Mouse (Mus musculus) gastrocnemius, postnatal 36 days (tissue): ENCODE data around the gene Aldh3b2. TPM values are rescaled to one million over a fixed set of nuclear protein-coding genes. Genes with fewer than 3 reads are reported as not detected.

Experiments used
- DNase-seq, 2 experiments: peaks; one replicate each; pipeline ENCODE4 v3.0.0; 2022
- intact Hi-C: fragments of 180-260 bp; cut with DNase I; formaldehyde crosslinking; loops from one replicate; pipeline ENCODE4 v1.15.1; 2025
- total RNA-seq, 2 experiments: library from RNA; stranded (reverse); gene quantifications; 2 replicates each; pipeline ENCODE4 v1.2.3; 2021

Aldh3b2 gene
- total RNA-seq, 2 experiments from 2014 or later: 0.20 to 0.23 TPM

DNA sequence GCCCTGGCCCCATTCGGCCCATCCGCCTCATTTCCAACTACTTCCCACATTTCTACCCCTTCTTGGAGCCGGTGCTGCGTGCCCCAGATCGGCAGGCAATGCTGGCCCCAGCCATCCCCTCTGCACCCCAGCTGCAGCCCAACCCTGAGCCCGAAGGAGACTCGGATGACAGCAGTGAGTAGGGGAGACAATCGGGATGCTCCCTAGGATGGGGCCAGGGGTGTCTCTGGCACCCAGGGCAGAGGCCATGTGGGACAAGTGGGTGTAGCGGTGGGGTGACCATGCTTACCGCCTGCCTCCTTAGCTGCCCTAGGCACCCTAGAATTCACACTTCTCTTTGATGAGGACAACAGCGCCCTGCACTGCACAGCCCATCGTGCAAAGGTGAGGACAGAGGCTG, 31.5 kb downstream of the Aldh3b2 start:
- DNase-seq: no peak
- intact Hi-C loops: no loop called here

DNA sequence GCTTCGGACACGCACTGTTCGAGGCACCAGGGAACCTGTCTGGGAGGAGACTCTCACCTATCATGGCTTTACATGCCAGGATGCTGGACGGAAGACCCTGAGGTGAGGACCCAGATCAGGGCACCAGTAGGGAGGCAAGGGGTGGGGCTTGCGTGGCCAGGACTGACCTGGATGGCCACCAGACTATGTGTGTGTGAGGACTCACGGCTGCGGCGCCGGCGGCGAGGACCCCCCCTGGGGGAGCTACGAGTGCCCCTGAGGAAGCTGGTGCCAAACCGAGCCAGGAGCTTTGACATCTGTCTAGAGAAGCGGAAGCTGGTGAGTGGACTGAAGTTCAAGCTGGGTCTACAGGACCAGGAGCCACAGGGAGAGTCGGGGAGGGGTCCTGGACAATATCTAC, 32.2 kb downstream of the Aldh3b2 start:
- peak in 1 of 2 experiments; percentile 13 for DNase-seq
- intact Hi-C loops: no loop called here

DNA sequence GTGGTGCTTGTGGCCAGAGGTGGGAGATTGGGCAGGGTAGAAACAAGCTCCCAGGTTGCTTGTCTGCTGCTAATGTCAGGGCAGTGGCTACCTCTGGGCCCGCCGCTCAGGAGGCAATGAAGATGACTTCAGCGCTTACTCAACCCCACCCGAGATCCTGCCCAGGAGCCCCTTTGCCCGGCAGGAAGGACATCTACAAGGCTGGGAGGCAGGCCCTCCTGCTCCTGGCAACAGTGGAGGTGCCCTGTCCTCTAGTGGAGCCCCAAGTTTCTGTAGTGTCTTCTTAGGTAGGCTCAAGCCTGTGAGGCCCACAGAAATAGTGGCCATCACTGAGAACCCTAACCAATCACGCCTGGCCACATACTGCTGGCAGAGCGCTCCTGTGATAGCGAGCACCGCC, 33.0 kb downstream of the Aldh3b2 start:
- intact Hi-C loops: no loop called here
- no peak for DNase-seq

DNA sequence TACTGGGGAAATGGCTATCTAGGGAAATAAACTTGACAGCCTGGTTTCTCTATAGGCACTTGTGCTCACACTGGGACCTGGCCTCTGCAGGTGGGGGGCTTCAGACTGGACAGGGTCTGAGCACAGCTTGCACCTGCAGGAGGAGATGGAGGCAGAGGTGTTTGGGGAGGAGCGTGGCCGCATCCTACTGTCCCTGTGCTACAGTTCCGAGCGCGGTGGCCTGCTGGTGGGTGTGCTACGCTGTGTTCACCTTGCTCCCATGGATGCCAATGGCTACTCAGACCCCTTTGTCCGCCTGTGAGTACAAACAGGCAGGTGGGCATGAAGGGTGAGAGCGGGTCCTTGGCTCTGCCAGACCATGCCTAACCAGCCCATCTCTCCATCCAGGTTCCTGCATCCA, 33.8 kb downstream of the Aldh3b2 start:
- no peak for DNase-seq
- intact Hi-C loops: no loop called here

DNA sequence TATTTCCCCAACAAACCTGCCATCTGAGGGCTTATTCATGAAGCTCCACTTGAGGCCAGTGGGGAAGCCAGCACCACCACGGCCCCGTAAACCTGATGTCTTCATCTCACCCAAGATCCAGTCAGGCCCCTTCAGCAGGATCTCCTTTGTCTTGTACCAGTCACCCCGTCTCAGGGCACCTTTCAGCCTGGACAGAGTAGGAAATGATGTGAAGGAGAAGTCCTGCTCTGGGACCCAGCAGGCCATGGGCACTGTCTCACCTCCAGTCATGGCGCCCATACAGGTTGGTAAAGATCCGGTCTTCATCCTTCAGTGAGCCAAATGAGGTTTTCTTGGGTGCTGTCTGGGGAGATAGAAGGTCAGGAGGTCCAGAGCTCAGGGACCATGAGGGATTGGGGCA, 39.0 kb downstream of the Aldh3b2 start:
- DNase-seq: no peak
- intact Hi-C loops: loop anchor here (10.0 kb wide), 1 partner anchor 214 kb away; no protein-coding TSS in a partner anchor

DNA sequence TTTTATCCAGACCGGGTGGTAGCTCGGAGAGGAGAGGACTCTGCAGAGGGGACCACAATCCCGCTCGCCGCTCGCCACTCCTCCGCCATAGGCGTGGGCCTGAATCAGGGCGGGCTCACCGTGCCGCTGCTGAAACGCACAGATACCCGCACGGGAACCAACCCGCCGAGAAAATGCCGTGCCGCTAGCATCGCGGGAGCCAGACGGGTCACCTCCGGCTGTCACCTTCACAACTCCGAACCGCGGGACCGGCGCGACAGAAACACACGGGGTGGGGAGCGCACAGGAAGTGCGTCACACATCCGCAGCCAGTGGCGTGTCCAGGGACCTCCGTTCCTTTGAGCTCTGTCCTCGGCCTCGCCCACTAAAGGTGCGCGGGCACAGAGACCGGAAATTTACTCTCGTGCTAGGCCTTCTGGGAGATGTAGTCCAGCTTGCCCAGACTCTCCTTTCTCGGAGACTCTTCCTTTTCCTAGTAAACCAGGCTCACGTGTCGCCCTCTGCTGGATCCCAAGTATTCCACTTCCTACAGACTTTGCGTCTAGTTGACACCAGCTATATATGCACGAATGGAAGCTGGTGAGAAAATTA, 40.4 kb downstream of the Aldh3b2 start, which contains the start of gene Ndufv1:
TSS of gene Ndufv1 (minus strand) at position 375 of the 591 bp plus-strand sequence.
- peak; percentile 89 to 92 for DNase-seq
- intact Hi-C loops: loop anchor here (1.0 to 10.0 kb wide), 2 partner anchors 65 to 212 kb away; no protein-coding TSS in a partner anchor

DNA sequence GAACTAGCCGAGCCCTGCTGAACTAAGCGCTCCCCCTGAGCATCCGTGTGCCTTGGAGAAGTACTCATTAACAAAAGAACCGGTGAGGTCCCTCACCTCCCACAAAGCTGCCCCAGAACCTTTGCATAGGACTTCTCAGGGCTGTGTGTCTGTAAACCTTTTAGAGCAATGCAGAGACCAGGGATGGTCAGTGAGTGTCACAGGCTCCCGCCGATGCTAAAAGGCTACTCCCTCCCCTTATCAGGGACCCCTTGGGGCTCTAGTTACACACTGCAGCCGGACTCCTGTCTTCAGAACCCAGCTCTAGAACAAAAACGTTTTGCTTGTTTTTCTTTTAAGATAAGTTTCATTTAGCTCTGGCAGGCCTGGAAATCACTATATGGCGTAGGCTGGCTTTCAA, 40.9 kb downstream of the Aldh3b2 start:
- intact Hi-C loops: loop anchor here (1.0 to 10.0 kb wide), 2 partner anchors 66 to 212 kb away; no protein-coding TSS in a partner anchor
- no peak for DNase-seq

DNA sequence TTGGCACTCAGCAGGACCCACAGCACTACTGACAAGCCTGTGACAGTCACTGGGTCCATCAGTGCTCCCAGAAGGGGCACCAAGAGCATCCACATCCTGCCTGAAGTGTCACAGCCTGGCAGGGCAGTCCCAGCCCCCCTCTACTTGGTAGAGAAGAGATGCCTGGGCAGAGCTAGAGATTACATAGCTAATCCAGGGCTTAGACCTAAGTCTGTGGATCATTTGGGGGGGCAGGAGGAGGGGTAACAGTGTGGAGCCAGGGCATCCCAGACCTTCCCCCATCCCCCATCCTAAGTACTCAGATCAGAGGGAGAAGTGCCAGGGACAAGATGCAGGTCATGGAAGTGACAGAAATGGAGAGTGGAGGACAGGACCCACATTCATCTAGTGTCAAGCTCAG, 42.7 kb downstream of the Aldh3b2 start:
- DNase-seq: no peak
- intact Hi-C loops: loop anchor here (10.0 kb wide), 1 partner anchor 210 kb away; no protein-coding TSS in a partner anchor

DNA sequence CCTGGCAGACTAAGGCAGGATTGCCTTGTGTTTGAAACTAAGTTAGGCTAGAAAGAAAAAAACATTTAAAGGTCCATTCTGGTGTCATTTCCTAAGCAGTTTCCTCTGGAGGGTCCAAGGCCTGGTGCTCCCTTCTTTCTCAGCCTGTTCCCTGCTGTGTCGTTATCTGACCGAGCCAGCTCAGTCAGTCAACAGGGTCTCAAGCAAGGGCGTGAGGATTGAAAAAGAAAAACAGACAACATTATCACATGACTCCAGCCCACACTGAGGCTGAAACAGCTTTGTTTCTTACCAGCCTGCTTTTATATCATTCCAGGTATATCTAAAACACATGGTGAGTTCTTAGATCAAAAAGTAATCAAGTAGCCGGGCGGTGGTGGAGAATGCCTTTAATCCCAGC, 43.5 kb downstream of the Aldh3b2 start:
- intact Hi-C loops: loop anchor here (10.0 kb wide), 1 partner anchor 209 kb away; no protein-coding TSS in a partner anchor

DNA sequence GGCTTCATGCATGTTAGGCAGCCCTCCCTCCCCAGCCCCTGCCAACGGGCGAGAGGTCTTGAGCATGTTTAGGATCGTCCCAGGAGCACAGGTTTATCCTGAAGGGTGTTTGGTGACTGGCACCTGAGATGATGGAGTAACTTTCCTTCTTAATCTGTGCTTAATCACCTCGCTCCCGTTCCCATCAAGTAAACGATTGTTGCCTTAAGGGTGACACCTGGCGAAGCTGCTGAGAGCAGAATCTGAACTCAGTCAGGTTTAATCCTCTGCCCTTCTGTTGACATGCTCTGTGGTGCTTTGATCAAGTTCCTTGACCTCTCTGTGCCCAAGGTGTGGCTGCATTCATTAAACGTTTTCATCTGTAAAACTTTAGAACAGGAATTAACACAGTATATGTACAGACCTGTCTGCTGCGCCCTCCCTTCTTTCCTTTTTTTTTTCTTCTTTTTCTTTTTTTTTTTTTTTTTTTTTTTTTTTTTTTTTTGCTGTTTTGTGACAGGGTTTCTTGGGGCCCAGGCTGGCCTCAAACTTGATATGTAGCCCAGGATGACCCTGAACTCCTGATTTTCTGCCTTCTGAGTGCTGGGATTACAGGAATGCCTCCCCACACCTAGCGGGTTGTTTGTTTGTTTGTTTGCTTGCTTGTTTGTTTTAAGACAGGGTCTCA, 45.9 kb downstream of the Aldh3b2 start:
- intact Hi-C loops: loop anchor here (10.0 kb wide), 1 partner anchor 207 kb away; no protein-coding TSS in a partner anchor
- no peak for DNase-seq

More for the DNA sequence above, 43.5 kb downstream of the Aldh3b2 start:
- no peak for DNase-seq

DNA sequence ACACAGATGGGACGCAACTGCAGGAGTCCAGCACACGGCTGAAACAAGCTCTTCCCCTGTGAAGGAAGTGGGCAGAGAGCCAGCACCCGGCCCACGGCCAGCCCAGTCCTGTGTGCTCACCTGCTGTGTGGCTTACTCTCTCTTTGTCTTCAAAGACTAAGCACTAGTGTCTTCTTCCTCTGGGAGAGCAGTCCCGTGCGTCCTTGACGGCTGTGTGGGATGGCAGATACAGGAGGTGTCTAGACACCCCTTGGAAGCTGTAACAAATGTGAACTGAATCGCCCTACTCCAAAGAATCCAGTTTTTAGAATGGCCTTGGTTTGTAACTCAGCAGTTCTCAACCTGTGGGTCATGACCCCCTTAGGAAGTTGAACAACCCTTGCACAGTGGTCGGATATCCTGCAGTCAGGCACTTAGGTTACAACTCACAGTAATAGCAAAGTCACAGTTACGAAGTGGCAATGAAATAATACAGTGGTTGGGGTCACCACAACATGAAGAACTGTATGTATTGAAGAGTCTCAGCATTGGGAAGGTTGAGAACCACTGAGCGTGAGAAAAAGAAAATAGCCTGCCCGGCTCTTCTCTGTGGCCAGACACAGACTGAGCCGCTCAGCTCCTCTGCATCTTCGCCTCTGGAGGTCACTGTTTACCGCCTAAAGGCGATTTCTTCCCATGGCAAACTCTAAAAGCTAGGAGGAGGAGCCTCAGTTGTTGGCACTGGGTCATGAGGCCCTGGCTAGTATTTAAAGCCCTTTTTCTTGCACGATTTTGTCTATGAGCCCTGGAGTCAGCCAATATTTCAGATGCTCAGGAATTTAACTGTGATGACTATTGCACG, 46.8 kb downstream of the Aldh3b2 start:
- DNase-seq: peak; percentile 64 to 81
- intact Hi-C loops: loop anchor here (10.0 kb wide), 1 partner anchor 206 kb away; no protein-coding TSS in a partner anchor

DNA sequence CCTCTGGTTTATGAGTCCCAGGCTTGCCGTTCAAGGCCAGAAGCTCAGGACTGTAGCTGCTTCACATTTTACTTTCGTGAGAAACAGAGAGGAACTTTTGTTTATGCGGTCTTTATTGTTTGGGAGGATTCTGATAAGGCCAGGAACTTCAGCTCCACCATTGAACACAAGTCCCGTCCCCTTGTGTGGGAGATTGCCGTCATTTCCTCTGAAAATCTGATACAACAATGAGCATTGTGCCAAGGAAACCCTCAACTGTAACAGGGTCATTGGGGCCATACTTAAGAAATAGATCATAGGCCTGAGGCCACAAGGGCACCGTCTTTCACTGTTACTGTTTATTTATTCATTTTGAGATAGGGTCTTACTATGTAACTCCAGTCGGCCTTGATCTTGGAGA, 51.1 kb downstream of the Aldh3b2 start:
- DNase-seq: no peak
- intact Hi-C loops: no loop called here

DNA sequence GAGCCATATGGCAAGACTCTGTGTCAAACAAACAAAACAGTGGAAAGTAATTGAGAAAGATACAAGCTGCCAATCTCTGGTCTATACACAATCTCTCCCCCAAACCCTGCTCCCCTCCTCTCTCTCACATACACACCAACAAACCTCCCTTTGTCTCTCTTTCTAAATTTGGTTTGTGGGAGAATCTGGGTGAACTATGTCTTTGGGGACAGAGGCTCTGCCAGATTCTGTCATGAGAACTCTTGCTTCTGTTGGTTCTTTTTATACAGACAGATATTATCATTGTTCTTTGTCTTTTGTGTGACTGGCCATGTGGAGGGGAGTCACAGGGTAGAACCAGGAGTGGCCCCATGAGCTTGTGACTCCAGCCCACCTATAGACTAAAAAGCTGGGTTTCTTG, 55.4 kb downstream of the Aldh3b2 start:
- intact Hi-C loops: no loop called here
- DNase-seq: no peak

Other genes starting within 250 kb of the Aldh3b2 start
- 10 to 100 TPM; 20.8 to 22.5 TPM for gene Kmt5b, start 204.9 kb upstream of the Aldh3b2 start, total RNA-seq
- gene Chka, start 120.6 kb upstream of the Aldh3b2 start, total RNA-seq: 1 to 10 TPM; 1.4 to 2.4 TPM
- gene Tcirg1, start 65.2 kb upstream of the Aldh3b2 start, total RNA-seq: 1 to 10 TPM; 4.8 to 5.9 TPM
- gene Ndufs8, start 59.6 kb upstream of the Aldh3b2 start, total RNA-seq: 100 to 1,000 TPM; 242 to 273 TPM
- gene Aldh3b1, start 42.5 kb upstream of the Aldh3b2 start, total RNA-seq: 1 to 10 TPM in 1 of 2 experiments, under 1 TPM in 1; 0.92 to 1.6 TPM
- 1 to 10 TPM; 5.1 to 7.7 TPM for gene Unc93b1, start 37.1 kb upstream of the Aldh3b2 start, total RNA-seq
- gene Aldh3b3, start 13.7 kb upstream of the Aldh3b2 start, total RNA-seq: not detected
- 1 to 10 TPM; 2.0 to 3.2 TPM for gene Acy3, start 14.2 kb downstream of the Aldh3b2 start, total RNA-seq
- not detected for gene Tbx10, start 20.4 kb downstream of the Aldh3b2 start, total RNA-seq
- 10 to 100 TPM; 22.5 to 23.0 TPM for gene Nudt8, start 28.3 kb downstream of the Aldh3b2 start, total RNA-seq
- gene Gm49405, start 28.3 kb downstream of the Aldh3b2 start, total RNA-seq: under 1 TPM; 0.13 to 0.20 TPM
- gene Doc2g, start 31.0 kb downstream of the Aldh3b2 start, total RNA-seq: under 1 TPM; 0.79 to 0.82 TPM
- gene Ndufv1, start 40.5 kb downstream of the Aldh3b2 start, total RNA-seq: 100 to 1,000 TPM; 417 to 445 TPM
- 100 to 1,000 TPM; 344 to 368 TPM for gene Gstp1, start 65.7 kb downstream of the Aldh3b2 start, total RNA-seq
- 100 to 1,000 TPM; 148 to 162 TPM for gene Gstp2, start 73.7 kb downstream of the Aldh3b2 start, total RNA-seq
- not detected for gene Gstp3, start 87.2 kb downstream of the Aldh3b2 start, total RNA-seq
- gene Cabp2, start 109.2 kb downstream of the Aldh3b2 start, total RNA-seq: not detected
- 10 to 100 TPM; 20.0 to 22.3 TPM for gene Cdk2ap2, start 124.9 kb downstream of the Aldh3b2 start, total RNA-seq
- 1 to 10 TPM; 3.8 to 4.0 TPM for gene Pitpnm1, start 127.7 kb downstream of the Aldh3b2 start, total RNA-seq
- 10 to 100 TPM; 58.2 to 68.0 TPM for gene Aip, start 153.5 kb downstream of the Aldh3b2 start, total RNA-seq
- gene Gpr152, start 167.5 kb downstream of the Aldh3b2 start, total RNA-seq: not detected
- not detected for gene Cabp4, start 171.7 kb downstream of the Aldh3b2 start, total RNA-seq
- gene Coro1b, start 176.3 kb downstream of the Aldh3b2 start, total RNA-seq: 10 to 100 TPM; 13.9 to 15.3 TPM
- gene Ptprcap, start 181.3 kb downstream of the Aldh3b2 start, total RNA-seq: 1 to 10 TPM in 1 of 2 experiments, under 1 TPM in 1; 0.86 to 1.8 TPM
- 10 to 100 TPM; 25.2 to 26.8 TPM for gene Rps6kb2, start 191.0 kb downstream of the Aldh3b2 start, total RNA-seq
- gene Carns1, start 203.2 kb downstream of the Aldh3b2 start, total RNA-seq: 10 to 100 TPM; 26.0 to 26.2 TPM
- gene Tbc1d10c, start 219.0 kb downstream of the Aldh3b2 start, total RNA-seq: 1 to 10 TPM; 4.7 to 5.6 TPM
- 100 to 1,000 TPM; 196 to 211 TPM for gene Ppp1ca, start 219.7 kb downstream of the Aldh3b2 start, total RNA-seq
- 1 to 10 TPM; 2.3 to 2.9 TPM for gene Rad9a, start 229.3 kb downstream of the Aldh3b2 start, total RNA-seq
- under 1 TPM; 0.52 to 0.61 TPM for gene Clcf1, start 241.9 kb downstream of the Aldh3b2 start, total RNA-seq
- gene AC109138.7, start 242.0 kb downstream of the Aldh3b2 start, total RNA-seq: not detected